Mouse (Mus musculus): ENCODE measurements around the gene Ccdc162. TPM values are rescaled to one million over a fixed set of nuclear protein-coding genes. Genes with fewer than 3 reads are reported as not detected.

Gene Ccdc162
- polyA plus RNA-seq, 1 experiment from 2014 or later, result 1.3 TPM

GRCm38 (mm10) chr10:41626996-41627395 lies 89.4 kb downstream of the Ccdc162 start:
- no peak overlapping the region for H3K27ac ChIP-seq (replicated peaks)
- no peak for ATAC-seq (ENCODE audit: low FRiP score)
- no peak overlapping the region for H3K4me2 ChIP-seq
- WGBS, result 70% methylated on average over 3 of the region's 3 CpGs
- H3K36me3 ChIP-seq, result no peaks in the 10 kb centered on the region
- no peaks in the 10 kb centered on the region for H3K27me3 ChIP-seq (replicated peaks)
- no peak overlapping the region for H3K9ac ChIP-seq (replicated peaks)
- H3K4me1 ChIP-seq, result no peaks in the 10 kb centered on the region
- no peak overlapping the region for H3K4me3 ChIP-seq (replicated peaks)
- H3K9me3 ChIP-seq (replicated peaks), result no peaks in the 10 kb centered on the region

- 91% methylated on average over 2 of the region's 2 CpGs for WGBS
- no peak for ATAC-seq (ENCODE audit: low FRiP score)
- H3K4me3 ChIP-seq (replicated peaks), result no peak overlapping the region
- H3K4me2 ChIP-seq, result no peak overlapping the region
- H3K9me3 ChIP-seq (replicated peaks), result no peaks in the 10 kb centered on the region
- no peaks in the 10 kb centered on the region for H3K36me3 ChIP-seq
- H3K27me3 ChIP-seq (replicated peaks), result no peaks in the 10 kb centered on the region
- no peaks in the 10 kb centered on the region for H3K4me1 ChIP-seq
- no peak overlapping the region for H3K27ac ChIP-seq (replicated peaks)
- no peak overlapping the region for H3K9ac ChIP-seq (replicated peaks)
Observed at GRCm38 (mm10) chr10:41619988-41620387, 96.4 kb downstream of the Ccdc162 start.

GRCm38 (mm10) chr10:41615487-41615886 lies 100.9 kb downstream of the Ccdc162 start:
- no peak overlapping the region for H3K9ac ChIP-seq (replicated peaks)
- 89% methylated on average over 4 of the region's 4 CpGs for WGBS
- no peak for ATAC-seq (ENCODE audit: low FRiP score)
- H3K4me1 ChIP-seq, result no peaks in the 10 kb centered on the region
- H3K4me3 ChIP-seq (replicated peaks), result no peak overlapping the region
- H3K27me3 ChIP-seq (replicated peaks), result no peaks in the 10 kb centered on the region
- H3K9me3 ChIP-seq (replicated peaks), result no peaks in the 10 kb centered on the region
- no peak overlapping the region for H3K4me2 ChIP-seq
- H3K36me3 ChIP-seq, result no peaks in the 10 kb centered on the region
- no peak overlapping the region for H3K27ac ChIP-seq (replicated peaks)

- no peak overlapping the region for H3K4me2 ChIP-seq
- no peaks in the 10 kb centered on the region for H3K27me3 ChIP-seq (replicated peaks)
- no peaks in the 10 kb centered on the region for H3K9me3 ChIP-seq (replicated peaks)
- 78% methylated on average over 5 of the region's 5 CpGs for WGBS
- H3K36me3 ChIP-seq, result no peaks in the 10 kb centered on the region
- no peak for ATAC-seq (ENCODE audit: low FRiP score)
- H3K4me1 ChIP-seq, result no peaks in the 10 kb centered on the region
- H3K9ac ChIP-seq (replicated peaks), result no peak overlapping the region
- no peak overlapping the region for H3K4me3 ChIP-seq (replicated peaks)
- no peak overlapping the region for H3K27ac ChIP-seq (replicated peaks)
Observed at GRCm38 (mm10) chr10:41611941-41612340, 104.5 kb downstream of the Ccdc162 start.

GRCm38 (mm10) chr10:41609475-41609874 lies 107.0 kb downstream of the Ccdc162 start:
- H3K4me2 ChIP-seq, result no peak overlapping the region
- H3K4me3 ChIP-seq (replicated peaks), result no peak overlapping the region
- no peak overlapping the region for H3K9ac ChIP-seq (replicated peaks)
- H3K9me3 ChIP-seq (replicated peaks), result no peaks in the 10 kb centered on the region
- no peaks in the 10 kb centered on the region for H3K27me3 ChIP-seq (replicated peaks)
- ATAC-seq (ENCODE audit: low FRiP score), result no peak
- WGBS, result 92% methylated on average over 1 of the region's 1 CpGs
- H3K36me3 ChIP-seq, result no peaks in the 10 kb centered on the region
- H3K4me1 ChIP-seq, result 0 out of 2 replicates have a peak, but pooled peaks cover 4% of the 10 kb centered on the region
- no peak overlapping the region for H3K27ac ChIP-seq (replicated peaks)

- H3K9me3 ChIP-seq (replicated peaks), result no peaks in the 10 kb centered on the region
- H3K27me3 ChIP-seq (replicated peaks), result no peaks in the 10 kb centered on the region
- no peak for ATAC-seq (ENCODE audit: low FRiP score)
- no peak overlapping the region for H3K27ac ChIP-seq (replicated peaks)
- 0 out of 2 replicates have a peak, but pooled peaks cover 4% of the 10 kb centered on the region for H3K4me1 ChIP-seq
- H3K4me2 ChIP-seq, result no peak overlapping the region
- no peak overlapping the region for H3K9ac ChIP-seq (replicated peaks)
- H3K36me3 ChIP-seq, result no peaks in the 10 kb centered on the region
- H3K4me3 ChIP-seq (replicated peaks), result no peak overlapping the region
- 90% methylated on average over 3 of the region's 3 CpGs for WGBS
Observed at GRCm38 (mm10) chr10:41608485-41608884, 107.9 kb downstream of the Ccdc162 start.

GRCm38 (mm10) chr10:41602667-41603066 lies 113.8 kb downstream of the Ccdc162 start:
- 0 out of 2 replicates have a peak, but pooled peaks cover 4% of the 10 kb centered on the region for H3K4me1 ChIP-seq
- no peak overlapping the region for H3K9ac ChIP-seq (replicated peaks)
- 96% methylated on average over 1 of the region's 1 CpGs for whole genome bisulfite sequencing
- H3K9me3 ChIP-seq (replicated peaks), result no peaks in the 10 kb centered on the region
- no peak overlapping the region for H3K27ac ChIP-seq (replicated peaks)
- H3K36me3 ChIP-seq, result no peaks in the 10 kb centered on the region
- H3K4me3 ChIP-seq (replicated peaks), result no peak overlapping the region
- no peaks in the 10 kb centered on the region for H3K27me3 ChIP-seq (replicated peaks)
- ATAC-seq (ENCODE audit: low FRiP score), result no peak
- H3K4me2 ChIP-seq, result no peak overlapping the region

GRCm38 (mm10) chr10:41601898-41602545 lies 114.4 kb downstream of the Ccdc162 start:
- Histone ChIP-seq H3K4me2 (no peak overlapping the region), H3K9ac (replicated peaks) (no peak overlapping the region), H3K27me3 (replicated peaks) (no peaks in the 10 kb centered on the region), H3K4me3 (replicated peaks) (no peak overlapping the region), H3K27ac (replicated peaks) (no peak overlapping the region), H3K4me1 (0 out of 2 replicates have a peak, but pooled peaks cover 4% of the 10 kb centered on the region), H3K9me3 (replicated peaks) (no peaks in the 10 kb centered on the region), H3K36me3 (no peaks in the 10 kb centered on the region)
- 81% methylated on average over 7 of the region's 7 CpGs for WGBS
- ATAC-seq (ENCODE audit: low FRiP score), result no peak

- Histone ChIP-seq H3K4me3 (replicated peaks) (no peak overlapping the region), H3K9me3 (replicated peaks) (no peaks in the 10 kb centered on the region), H3K4me1 (0 out of 2 replicates have a peak, but pooled peaks cover 4% of the 10 kb centered on the region), H3K9ac (replicated peaks) (no peak overlapping the region), H3K27me3 (replicated peaks) (no peaks in the 10 kb centered on the region), H3K36me3 (no peaks in the 10 kb centered on the region), H3K27ac (replicated peaks) (no peak overlapping the region), H3K4me2 (no peak overlapping the region)
- WGBS, result 84% methylated on average over 4 of the region's 4 CpGs
- no peak for ATAC-seq (ENCODE audit: low FRiP score)
Observed at GRCm38 (mm10) chr10:41601302-41601701, 115.1 kb downstream of the Ccdc162 start.

- Histone ChIP-seq H3K9me3 (replicated peaks) (no peaks in the 10 kb centered on the region), H3K4me1 (no peaks in the 10 kb centered on the region), H3K36me3 (no peaks in the 10 kb centered on the region), H3K27ac (replicated peaks) (no peak overlapping the region), H3K27me3 (replicated peaks) (no peaks in the 10 kb centered on the region), H3K4me3 (replicated peaks) (no peak overlapping the region), H3K9ac (replicated peaks) (no peak overlapping the region), H3K4me2 (no peak overlapping the region)
- 80% methylated on average over 9 of the region's 9 CpGs for WGBS
- no peak for ATAC-seq (ENCODE audit: low FRiP score)
Observed at GRCm38 (mm10) chr10:41599051-41599450, 117.4 kb downstream of the Ccdc162 start.

GRCm38 (mm10) chr10:41598221-41598620 lies 118.2 kb downstream of the Ccdc162 start:
- 73% methylated on average over 9 of the region's 9 CpGs for WGBS
- ATAC-seq (ENCODE audit: low FRiP score), result no peak
- Histone ChIP-seq H3K27me3 (replicated peaks) (no peaks in the 10 kb centered on the region), H3K4me2 (no peak overlapping the region), H3K9me3 (replicated peaks) (no peaks in the 10 kb centered on the region), H3K4me1 (no peaks in the 10 kb centered on the region), H3K9ac (replicated peaks) (no peak overlapping the region), H3K27ac (replicated peaks) (no peak overlapping the region), H3K4me3 (replicated peaks) (no peak overlapping the region), H3K36me3 (no peaks in the 10 kb centered on the region)

GRCm38 (mm10) chr10:41595550-41595949 lies 120.9 kb downstream of the Ccdc162 start:
- H3K4me1 ChIP-seq, result no peaks in the 10 kb centered on the region
- H3K27me3 ChIP-seq (replicated peaks), result no peaks in the 10 kb centered on the region
- no peaks in the 10 kb centered on the region for H3K36me3 ChIP-seq
- no peak overlapping the region for H3K4me3 ChIP-seq (replicated peaks)
- WGBS, result 83% methylated on average over 3 of the region's 3 CpGs
- H3K9me3 ChIP-seq (replicated peaks), result no peaks in the 10 kb centered on the region
- ATAC-seq (ENCODE audit: low FRiP score), result no peak
- no peak overlapping the region for H3K4me2 ChIP-seq
- H3K27ac ChIP-seq (replicated peaks), result no peak overlapping the region
- no peak overlapping the region for H3K9ac ChIP-seq (replicated peaks)

All from neural tube, embryonic 15.5 days (tissue).